Mouse (Mus musculus) heart, adult 2 months (tissue): Measurements from ENCODE around the gene Bcl2l10.
"Not testable (repeated sequence)": the region's sequence is repeated elsewhere in the genome, so short reads cannot be mapped to it uniquely, and the experiment has no call there.

Experiments
- EP300 ChIP-seq: fragments of 200-500 bp; IDR thresholded peaks from 2 replicates; pipeline ENCODE4 v1.6.1; 2011; ENCODE audit warnings: low read depth, low read length, control low read depth; ENCODE audit not compliant: insufficient read depth
- POLR2A ChIP-seq: fragments of 200-500 bp; IDR thresholded peaks from 2 replicates; pipeline ENCODE4 v1.6.1; 2011; ENCODE audit warnings: mild to moderate bottlenecking, low read depth, low read length, control low read depth; ENCODE audit not compliant: insufficient read depth

- TF ChIP-seq POLR2A, EP300: not testable (repeated sequence)
Measured at GRCm38 (mm10) chr9:75363702-75364101, 16.1 kb downstream of the Bcl2l10 start.
